Mouse (Mus musculus) thymus, adult 2 months (tissue): ENCODE data around the gene Lpcat3.

ENCODE experiments used
- CTCF ChIP-seq: fragments of 200-500 bp; IDR thresholded peaks from 2 replicates; pipeline ENCODE4 v1.5.1; 2012; ENCODE audit warnings: mild to moderate bottlenecking, control low read depth, low read length, moderate library complexity, borderline replicate concordance; ENCODE audit not compliant: control insufficient read depth, poor library complexity, insufficient read depth; ENCODE audit errors: extremely low read depth
- POLR2A ChIP-seq: fragments of 200-500 bp; IDR thresholded peaks from 2 replicates; pipeline ENCODE4 v1.6.1; 2012; ENCODE audit warnings: mild to moderate bottlenecking, low read length, control low read depth, moderate library complexity; ENCODE audit not compliant: control insufficient read depth, poor library complexity, insufficient read depth; ENCODE audit errors: extremely low read depth

GRCm38 (mm10) chr6:124738511-124739023, 75.7 kb downstream of the Lpcat3 start, which contains the start of gene Ptpn6:
- no peak for TF ChIP-seq POLR2A
- no peak for TF ChIP-seq CTCF
